18 mouse cellular contexts compared by ENCODE assay signal in the genomic region with DNA sequence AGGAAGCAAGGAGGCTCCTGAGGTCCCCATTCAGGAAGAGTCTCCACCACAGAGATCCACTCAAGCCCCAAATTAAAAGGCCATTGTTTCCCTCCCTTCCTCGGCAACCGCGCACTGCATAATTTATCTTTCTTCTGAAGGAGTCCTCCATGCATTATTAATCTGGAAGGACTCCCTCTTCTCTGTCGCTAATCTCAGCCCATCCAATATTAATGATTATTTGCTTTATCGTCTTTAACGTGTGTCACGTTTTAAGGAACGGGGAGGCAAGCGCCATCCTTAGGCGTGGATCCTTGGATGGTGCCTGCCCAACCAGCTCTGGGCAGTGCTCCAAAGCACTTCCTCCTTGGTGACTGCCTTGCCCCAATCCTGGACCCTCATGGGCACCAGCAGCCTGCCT.
"Had no signal": no experiment of that assay in that cellular context is flagged by ENCODE, and none has a peak within 500 bp of the region (broad histone marks: within the 10 kb centered on the region; RNA-seq: fewer than 3 reads in every experiment).

No protein-coding gene starts in this region.

- H3K36me3 ChIP-seq: liver, embryonic 13.5 days; liver, embryonic 15.5 days; lung, embryonic 15.5 days; stomach, embryonic 15.5 days had no signal

- H3K27me3 ChIP-seq: liver, embryonic 13.5 days; liver, embryonic 15.5 days; lung, embryonic 15.5 days; stomach, embryonic 15.5 days had no signal

- H3K9ac ChIP-seq: liver, embryonic 13.5 days; liver, embryonic 15.5 days; liver, postnatal 0 days; lung, embryonic 15.5 days; stomach, embryonic 15.5 days had no signal

- H3K9me3 ChIP-seq: liver, embryonic 13.5 days; liver, embryonic 15.5 days; lung, embryonic 15.5 days; megakaryocyte, embryonic 14.5 days; stomach, embryonic 15.5 days had no signal

- H3K4me3 ChIP-seq: liver, embryonic 13.5 days; liver, embryonic 15.5 days; lung, embryonic 15.5 days; megakaryocyte, embryonic 14.5 days; stomach, embryonic 15.5 days had no signal

- H3K4me2 ChIP-seq: liver, embryonic 11.5 days; liver, embryonic 13.5 days; liver, embryonic 15.5 days; lung, embryonic 15.5 days; stomach, embryonic 15.5 days had no signal

- ATAC-seq: liver, postnatal 0 days; lung, postnatal 0 days had no signal

- DNase-seq: liver; liver, embryonic 13.5 days; liver, postnatal 0 days; lung, adult 2 months; lung, postnatal 14 days; lung, postnatal 36 days; right cerebral cortex, postnatal 14 days; thymus, adult 2 months; thymus, postnatal 25 days; thymus, postnatal 4 days had no signal

- H3K4me1 ChIP-seq: liver, embryonic 13.5 days; liver, embryonic 15.5 days; lung, embryonic 15.5 days; stomach, embryonic 15.5 days had no signal

- H3K27ac ChIP-seq: liver, embryonic 13.5 days; liver, embryonic 15.5 days; lung, embryonic 15.5 days; macrophage; stomach, embryonic 15.5 days; stomach, postnatal 0 days had no signal
